Mouse (Mus musculus) hindbrain, embryonic 10.5 days (tissue): Measurements from ENCODE around the gene Plscr4. TPM values are rescaled to one million over a fixed set of nuclear protein-coding genes. Genes with fewer than 3 reads are reported as not detected.

Experiments used
- DNase-seq: peaks from one replicate; pipeline ENCODE4 v3.0.0-alpha.2; 2017; ENCODE audit warnings: low spot score
- H3K27ac ChIP-seq: fragments of 300-500 bp; sonication (generic); 2 replicates; pipeline ENCODE4 v1.5.1; 2016; ENCODE audit warnings: mild to moderate bottlenecking, moderate library complexity
- H3K27me3 ChIP-seq: fragments of 300-500 bp; sonication (generic); 2 replicates; pipeline ENCODE4 v1.6.1; 2016; ENCODE audit warnings: mild to moderate bottlenecking; ENCODE audit not compliant: poor library complexity, insufficient read depth, severe bottlenecking
- H3K36me3 ChIP-seq: fragments of 300-500 bp; sonication (generic); 2 replicates; pipeline ENCODE4 v1.6.1; 2016; ENCODE audit warnings: mild to moderate bottlenecking, moderate library complexity
- H3K4me1 ChIP-seq: fragments of 300-500 bp; sonication (generic); replicated peaks from 2 replicates; pipeline ENCODE4 v1.6.1; 2016; ENCODE audit warnings: mild to moderate bottlenecking
- H3K4me3 ChIP-seq: fragments of 300-500 bp; sonication (generic); 2 replicates; pipeline ENCODE4 v1.5.1; 2016; ENCODE audit warnings: mild to moderate bottlenecking, moderate library complexity
- H3K9me3 ChIP-seq: fragments of 300-500 bp; sonication (generic); 2 replicates; pipeline ENCODE4 v1.6.1; 2016; ENCODE audit warnings: mild to moderate bottlenecking, moderate library complexity
- WGBS: fragments of 180-500 bp; shearing (Covaris S2); methylation state at CpG from one replicate; pipeline ENCODE4 v1.1.7; 2016; 5-methylcytosine and 5-hydroxymethylcytosine counted together
- polyA plus RNA-seq: library from polyadenylated mRNA; unstranded; fragments of >200 nt; fragmentation: Nextera tagmentation; extraction: Ambion mirVana; gene quantifications from 2 replicates; pipeline ENCODE4 v1.2.1, GENCODE M21; 2016

Plscr4 gene
- polyA plus RNA-seq, 1 experiment from 2014 or later = 1.1 TPM

- H3K4me3 ChIP-seq = no peak overlapping the region
- no peaks in the 10 kb centered on the region for H3K9me3 ChIP-seq
- H3K4me1 ChIP-seq = no peaks in the 10 kb centered on the region
- H3K27me3 ChIP-seq = no peaks in the 10 kb centered on the region
- no peaks in the 10 kb centered on the region for H3K36me3 ChIP-seq
- WGBS = 85% methylated on average over 3 of the region's 3 CpGs
- no peak for DNase-seq
- H3K27ac ChIP-seq = no peak overlapping the region
These were observed 72.9 kb downstream of the Plscr4 start for GRCm38 (mm10) chr9:92530055-92530454.

- DNase-seq = no peak
- H3K9me3 ChIP-seq = no peaks in the 10 kb centered on the region
- H3K4me1 ChIP-seq = peaks cover 16% of the 10 kb centered on the region
- no peak overlapping the region for H3K4me3 ChIP-seq
- H3K36me3 ChIP-seq = no peaks in the 10 kb centered on the region
- 79% methylated on average over 6 of the region's 6 CpGs for WGBS
- H3K27me3 ChIP-seq = no peaks in the 10 kb centered on the region; the same call in 1 of the 2 replicates
- H3K27ac ChIP-seq = no peak overlapping the region
These were observed 80.6 kb downstream of the Plscr4 start for GRCm38 (mm10) chr9:92537735-92538134.

DNA sequence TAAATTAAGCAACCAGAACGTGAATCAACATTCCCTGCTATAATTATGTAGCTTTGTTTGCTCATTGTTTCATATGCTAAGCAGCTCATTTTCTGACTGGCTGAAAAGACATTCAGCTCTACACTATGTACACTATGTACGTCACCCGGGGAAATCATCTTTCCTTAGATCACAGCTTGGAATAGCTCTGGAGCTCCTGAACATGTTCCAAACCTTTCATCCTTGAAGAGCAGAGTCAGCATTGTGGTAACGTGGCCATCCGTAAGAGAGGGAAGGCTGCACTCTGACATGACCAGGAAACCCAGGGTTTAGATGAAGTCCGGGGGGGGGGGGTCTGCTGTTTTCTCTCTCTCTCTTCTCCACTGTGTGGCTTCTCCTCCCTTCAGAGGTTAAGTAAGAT lies 81.0 kb downstream of the Plscr4 start:
- DNase-seq = no peak
- H3K27me3 ChIP-seq = no peaks in the 10 kb centered on the region; the same call in 1 of the 2 replicates
- WGBS = 85% methylated on average over 6 of the region's 6 CpGs
- no peak overlapping the region for H3K27ac ChIP-seq
- no peaks in the 10 kb centered on the region for H3K36me3 ChIP-seq
- no peak overlapping the region for H3K4me3 ChIP-seq
- no peaks in the 10 kb centered on the region for H3K9me3 ChIP-seq
- H3K4me1 ChIP-seq = peaks cover 21% of the 10 kb centered on the region

Other genes starting within 250 kb of the Plscr4 start
- 26.8 and 35.7 TPM in 2 replicates for gene Plscr1, start 207.6 kb upstream of the Plscr4 start, polyA plus RNA-seq
- 0.17 and 0.77 TPM in 2 replicates for gene Plscr2, start 181.8 kb upstream of the Plscr4 start, polyA plus RNA-seq
- gene 1700057G04Rik, start 148.0 kb upstream of the Plscr4 start, polyA plus RNA-seq = not detected in 2 replicates
- gene Plod2, start 84.8 kb downstream of the Plscr4 start, polyA plus RNA-seq = 20.5 and 29.0 TPM in 2 replicates